Mouse (Mus musculus): ENCODE measurements around the gene Tmtc1.

Gene Tmtc1

DNA sequence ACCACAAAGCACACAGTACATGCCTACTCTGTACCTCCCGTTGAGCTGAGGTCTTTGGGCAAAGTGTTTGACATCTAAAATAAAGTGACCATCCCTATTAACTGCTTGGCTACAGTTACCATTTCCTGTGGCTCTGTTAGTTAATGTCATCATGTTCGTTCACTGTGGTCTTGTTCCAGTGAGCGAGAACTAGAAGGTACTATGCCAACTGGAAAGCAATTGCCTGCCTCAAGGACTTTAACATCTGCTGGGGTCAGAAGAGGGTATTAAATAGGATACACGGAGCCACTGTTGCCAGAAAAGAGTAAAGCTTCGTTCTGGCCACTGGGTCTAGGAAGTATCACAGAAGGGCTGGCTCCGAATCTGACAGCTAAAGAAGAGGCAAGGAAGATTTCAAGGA, 23.8 kb downstream of the Tmtc1 start:
- DNase-seq (ENCODE audit: low read depth, low spot score) = no peak

- no peak for DNase-seq (ENCODE audit: low read depth, low spot score)
Observed at GRCm38 (mm10) chr6:148416597-148416996, 27.6 kb downstream of the Tmtc1 start.

DNA sequence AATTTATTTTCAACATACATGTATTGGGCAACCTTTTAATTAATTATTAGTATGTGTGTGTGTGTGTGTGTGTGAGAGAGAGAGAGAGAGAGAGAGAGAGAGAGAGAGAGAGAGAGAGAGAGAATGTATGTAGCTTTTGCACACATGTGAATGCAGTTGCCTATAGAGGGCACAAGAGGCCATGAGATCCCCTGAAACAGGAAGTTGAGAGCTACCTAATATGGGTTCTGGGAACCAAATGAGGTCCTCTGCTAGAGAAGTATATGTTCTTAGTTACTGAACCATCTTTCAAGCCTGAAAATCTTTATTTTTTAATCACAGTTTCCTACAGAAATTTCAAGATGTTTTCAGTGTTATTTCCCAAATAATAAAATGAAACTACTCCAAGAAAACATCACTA, 30.6 kb downstream of the Tmtc1 start:
- no peak for DNase-seq (ENCODE audit: low read depth, low spot score)

DNA sequence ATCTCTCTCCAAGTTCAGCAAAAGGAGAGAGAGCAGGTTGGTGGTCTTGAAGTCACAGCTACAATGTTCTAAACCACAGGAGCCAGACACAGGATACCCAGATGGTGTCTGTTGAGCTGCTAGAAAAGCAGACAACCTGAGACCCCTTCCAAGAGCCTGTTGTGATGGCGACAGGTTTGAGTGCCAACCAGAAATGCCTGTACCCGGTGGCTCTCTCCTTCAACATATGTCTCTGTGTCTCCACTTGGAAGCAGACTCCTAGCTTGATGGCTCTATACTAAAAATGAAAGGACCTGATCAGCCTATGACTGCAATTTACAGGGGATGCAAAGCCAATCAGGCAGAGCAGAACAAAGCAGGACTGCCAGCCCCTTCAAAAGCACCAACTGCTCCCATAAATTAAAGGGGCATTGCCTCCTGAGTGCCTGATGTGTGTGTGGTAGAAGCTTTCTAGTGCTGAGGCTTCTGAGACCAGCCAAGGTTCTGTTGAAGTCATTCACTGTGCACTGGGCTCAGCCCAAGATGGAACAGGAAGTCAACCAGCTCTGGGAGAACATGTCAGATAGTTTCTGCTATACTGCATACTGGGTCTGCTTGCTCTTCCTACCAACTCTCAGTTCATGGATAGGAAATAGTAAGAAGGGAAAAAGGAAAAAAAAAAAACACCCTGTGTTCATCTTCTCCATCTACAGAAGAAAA, 37.2 kb downstream of the Tmtc1 start:
- DNase-seq (ENCODE audit: low read depth, low spot score) = no peak

DNA sequence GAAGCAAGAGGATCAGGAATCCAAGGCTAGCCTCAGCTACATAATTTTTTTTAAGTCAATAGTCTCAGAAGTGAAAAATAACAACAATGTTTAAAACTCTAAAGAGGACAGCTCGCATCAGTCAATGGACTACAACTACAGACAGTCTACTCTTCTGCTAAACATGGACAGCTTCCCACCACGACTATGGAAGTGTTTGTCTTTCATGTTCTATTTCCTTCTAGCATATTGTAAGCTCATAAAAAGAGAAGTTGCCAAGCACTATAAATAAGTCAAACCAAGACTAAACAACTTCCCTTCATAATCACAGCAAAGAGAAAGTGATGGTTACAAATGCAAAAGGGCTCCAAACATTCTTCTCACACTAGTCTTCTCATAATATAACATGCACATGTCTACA, 38.6 kb downstream of the Tmtc1 start:
- no peak for DNase-seq (ENCODE audit: low read depth, low spot score)

DNA sequence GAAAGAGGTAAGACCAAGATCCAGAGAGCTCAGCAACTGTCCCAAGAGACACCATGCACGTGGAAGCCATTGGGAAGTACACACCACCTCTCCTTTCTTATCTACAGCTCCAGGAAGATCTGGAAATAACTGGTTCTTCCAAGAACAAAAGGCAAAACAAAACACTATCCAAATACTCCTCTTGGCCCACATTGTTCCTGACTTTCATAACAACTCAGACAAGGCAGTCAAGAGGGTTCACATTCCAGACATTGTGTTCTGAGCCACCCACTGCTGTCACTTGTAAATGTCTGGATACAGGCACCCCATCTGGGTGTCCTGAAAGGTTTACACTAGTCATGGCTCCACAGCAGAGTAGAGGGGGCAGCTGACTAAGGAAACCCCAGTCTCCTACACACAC, 39.7 kb downstream of the Tmtc1 start:
- DNase-seq (ENCODE audit: low read depth, low spot score) = no peak

DNA sequence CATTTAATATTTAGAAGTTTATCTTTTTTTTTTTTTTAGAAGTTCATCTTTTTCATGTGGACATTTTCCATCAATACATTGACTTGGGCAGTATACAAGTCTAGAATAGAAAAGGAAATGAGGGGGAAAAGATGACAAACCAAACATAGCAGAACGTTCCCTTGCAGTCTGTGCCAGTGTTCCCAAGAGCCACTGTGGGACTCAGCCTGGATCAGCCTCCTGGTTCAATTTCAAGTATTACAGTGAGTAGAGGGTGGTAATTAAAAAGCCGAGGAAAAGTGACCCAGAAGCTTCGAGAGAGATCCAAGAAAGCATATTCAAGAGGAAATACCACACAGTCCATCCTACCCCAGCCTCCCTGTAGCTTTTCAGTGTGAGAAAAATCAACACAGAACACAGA, 40.4 kb downstream of the Tmtc1 start:
- DNase-seq (ENCODE audit: low read depth, low spot score) = no peak

- no peak for DNase-seq (ENCODE audit: low read depth, low spot score)
Observed at GRCm38 (mm10) chr6:148401031-148401430, 43.2 kb downstream of the Tmtc1 start.

DNA sequence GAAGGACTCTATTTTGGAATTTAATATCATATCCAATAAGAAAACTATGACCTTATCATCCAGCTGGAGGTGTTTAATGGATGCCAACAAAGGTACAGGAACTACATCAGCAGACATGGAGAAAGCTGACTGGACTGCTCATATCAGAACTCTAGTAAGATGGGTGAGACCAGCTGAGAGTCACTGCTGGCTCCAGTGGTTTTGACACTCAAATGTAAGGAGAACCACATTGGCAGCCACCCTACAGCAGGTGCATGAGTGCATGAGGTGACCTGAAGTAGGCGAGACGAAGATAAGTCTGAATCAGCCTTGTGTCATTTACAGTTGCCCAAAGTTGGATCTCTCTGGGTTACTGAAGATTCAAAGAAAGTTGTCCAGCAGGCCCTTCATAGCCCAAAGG, 44.6 kb downstream of the Tmtc1 start:
- DNase-seq (ENCODE audit: low read depth, low spot score) = no peak

- DNase-seq (ENCODE audit: low read depth, low spot score) = no peak
Observed at GRCm38 (mm10) chr6:148398888-148399287, 45.3 kb downstream of the Tmtc1 start.

- no peak for DNase-seq (ENCODE audit: low read depth, low spot score)
Observed at GRCm38 (mm10) chr6:148397270-148397669, 46.9 kb downstream of the Tmtc1 start.

DNA sequence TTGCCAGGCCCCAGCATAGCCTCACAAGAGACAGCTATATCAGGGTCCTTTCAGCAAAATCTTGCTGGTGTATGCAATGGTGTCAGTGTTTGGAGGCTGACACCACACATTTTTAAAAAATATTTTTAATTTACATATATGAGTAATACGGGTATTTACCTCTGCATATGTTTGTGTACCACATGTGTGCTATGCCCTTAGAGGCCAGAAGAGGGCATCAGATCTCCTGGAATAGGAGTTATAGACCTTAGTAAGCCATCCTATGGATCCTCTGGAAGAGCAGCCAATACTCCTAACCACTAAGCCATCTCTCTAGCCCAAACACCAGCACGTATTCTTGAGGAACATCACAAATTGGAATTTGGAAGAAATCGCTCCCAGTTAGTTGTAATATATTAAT, 48.9 kb downstream of the Tmtc1 start:
- no peak for DNase-seq (ENCODE audit: low read depth, low spot score)

DNA sequence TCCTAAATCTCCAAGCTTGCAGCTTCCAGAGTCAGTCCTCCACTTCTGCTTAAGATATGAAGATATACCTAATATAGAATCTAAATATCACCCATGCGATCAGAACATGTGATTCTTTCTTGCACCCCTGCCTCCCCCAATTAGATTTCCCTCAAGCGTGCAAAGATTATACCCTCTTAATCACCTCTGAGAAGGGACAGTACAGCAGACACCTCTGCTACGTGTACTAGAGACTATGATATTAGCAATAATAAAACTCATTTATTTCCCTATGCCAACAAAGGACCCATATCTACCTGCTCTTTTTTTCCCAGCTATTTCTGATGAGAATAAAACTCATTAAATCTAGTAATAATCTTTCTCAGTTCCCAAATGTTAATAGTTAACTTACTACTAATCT, 49.9 kb downstream of the Tmtc1 start:
- DNase-seq (ENCODE audit: low read depth, low spot score) = no peak

- DNase-seq (ENCODE audit: low read depth, low spot score) = no peak
Observed at GRCm38 (mm10) chr6:148392147-148392546, 52.0 kb downstream of the Tmtc1 start.

DNA sequence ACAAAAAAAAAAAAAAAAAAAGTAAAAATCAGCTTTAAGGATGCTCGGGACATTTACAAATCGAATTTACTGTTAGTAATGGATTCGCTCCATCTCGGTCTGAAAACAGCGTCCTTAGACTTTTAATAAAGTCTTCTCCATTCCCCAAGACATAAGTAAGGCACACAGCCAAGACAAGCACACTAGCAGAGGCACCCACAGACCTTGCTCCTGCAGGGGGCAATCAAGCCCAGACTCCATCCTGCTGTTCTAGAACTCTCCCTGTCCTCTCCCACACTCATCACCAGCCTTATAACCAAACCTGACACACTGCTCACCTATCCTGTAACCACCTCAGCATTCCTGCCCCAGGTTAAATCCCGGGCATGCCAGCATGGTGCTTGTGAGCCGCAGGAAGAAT, 52.9 kb downstream of the Tmtc1 start:
- no peak for DNase-seq (ENCODE audit: low read depth, low spot score)

GRCm38 (mm10) chr6:148390630-148391276, 53.4 kb downstream of the Tmtc1 start:
- no peak for DNase-seq (ENCODE audit: low read depth, low spot score)

DNA sequence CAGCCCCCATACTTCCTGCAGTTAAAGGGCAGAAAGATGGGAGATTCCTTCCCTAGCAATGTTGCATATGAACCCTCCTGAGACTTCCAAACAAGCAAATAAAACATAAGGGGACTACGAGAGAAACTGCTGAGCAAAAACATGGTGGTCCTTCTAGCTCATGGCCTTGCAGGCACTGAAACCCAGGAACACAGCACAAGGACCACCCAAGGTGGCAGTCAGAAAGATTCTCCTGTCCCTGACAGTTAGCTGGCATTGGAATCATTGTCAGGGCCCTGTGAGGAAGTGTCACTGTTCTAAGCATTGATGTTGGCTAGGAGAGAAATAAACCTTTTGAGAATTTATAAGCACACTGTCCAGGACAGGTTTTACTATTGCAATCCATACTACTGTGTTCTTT, 56.2 kb downstream of the Tmtc1 start:
- no peak for DNase-seq (ENCODE audit: low read depth, low spot score)

DNA sequence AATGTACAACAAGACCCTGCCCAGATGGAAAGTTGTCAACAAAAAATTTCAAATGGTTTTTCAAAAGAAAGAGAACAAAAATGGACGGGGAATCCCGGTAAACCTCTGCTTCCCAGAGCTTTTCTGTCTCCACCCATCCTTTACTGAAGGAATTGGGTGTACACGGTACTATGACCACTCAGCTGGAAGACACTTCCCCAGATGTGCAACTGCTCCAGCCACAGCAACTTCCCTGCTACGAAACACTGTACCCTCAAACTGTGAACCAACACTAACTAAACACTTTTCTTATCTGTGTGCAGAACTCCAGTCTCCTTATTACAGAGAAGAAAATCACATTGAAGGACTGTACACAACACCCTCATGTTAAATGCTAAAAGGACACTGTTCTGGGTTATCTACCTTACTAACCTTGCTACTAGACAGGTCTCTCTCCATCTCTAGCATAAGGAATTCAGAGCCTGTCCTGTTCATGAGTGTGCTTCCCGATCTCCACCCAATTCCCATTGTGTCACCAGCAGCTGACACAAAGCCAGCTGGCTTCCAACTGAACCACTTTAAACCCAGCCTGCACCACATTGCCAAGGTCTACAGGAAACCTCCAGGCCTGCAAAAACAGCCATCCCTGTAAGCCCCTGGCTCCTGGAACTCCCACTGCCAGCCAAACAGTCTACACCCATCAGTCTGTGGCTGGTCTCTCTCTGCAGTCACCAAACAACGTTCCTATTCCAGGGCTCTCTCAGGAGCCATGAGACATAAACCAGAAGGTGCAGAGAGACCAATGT, 59.9 kb downstream of the Tmtc1 start:
- DNase-seq (ENCODE audit: low read depth, low spot score) = no peak

GRCm38 (mm10) chr6:148381163-148381782, 62.9 kb downstream of the Tmtc1 start:
- DNase-seq (ENCODE audit: low read depth, low spot score) = no peak

GRCm38 (mm10) chr6:148375618-148376209, 68.5 kb downstream of the Tmtc1 start:
- DNase-seq (ENCODE audit: low read depth, low spot score) = no peak

DNA sequence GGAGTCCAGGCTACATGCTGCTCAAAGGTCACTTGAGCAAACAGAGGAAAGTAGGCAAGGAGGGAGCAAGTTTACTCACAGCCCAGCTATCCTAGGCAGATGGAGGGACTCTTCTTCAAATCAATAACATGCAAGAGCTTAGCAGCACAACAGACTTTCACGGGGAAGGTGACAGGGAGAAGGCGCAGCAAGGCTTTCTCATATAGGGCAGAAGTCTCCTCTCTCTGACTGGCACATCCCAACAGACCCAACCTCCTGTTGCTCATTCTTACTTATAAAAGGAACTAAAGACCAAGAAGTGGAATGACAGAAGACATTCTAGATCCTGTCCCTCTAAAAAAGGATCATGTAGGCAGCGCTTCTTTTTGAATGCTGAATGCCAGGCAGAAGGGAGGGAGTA, 69.2 kb downstream of the Tmtc1 start:
- no peak for DNase-seq (ENCODE audit: low read depth, low spot score)

DNA sequence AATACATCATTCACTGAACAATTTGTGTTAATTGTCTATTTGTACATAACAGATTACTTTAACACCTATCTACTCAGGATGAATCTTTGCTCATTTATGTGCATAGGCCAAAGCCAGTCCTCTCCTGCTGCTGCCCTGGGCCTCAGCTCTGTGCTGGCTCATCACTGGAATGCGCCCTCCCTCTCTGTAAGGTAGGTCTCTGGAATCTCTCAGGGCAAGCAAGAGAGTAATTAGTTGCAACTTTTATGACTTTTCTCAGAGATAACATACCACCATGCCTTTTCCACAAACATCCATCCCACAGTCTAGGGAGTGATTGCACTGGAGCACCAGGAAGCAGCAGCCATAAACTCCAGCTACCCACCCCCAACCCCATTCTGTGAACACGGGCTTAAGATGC, 70.7 kb downstream of the Tmtc1 start:
- no peak for DNase-seq (ENCODE audit: low read depth, low spot score)
